Mouse (Mus musculus) lung, postnatal 4 days (tissue): ENCODE data around the gene Akt3.
A peak's percentile ranks its signal among the peaks of the same experiment; 100 is the strongest.

ENCODE experiments used
- DNase-seq, 2 experiments: peaks; one replicate each; pipeline ENCODE4 v3.0.0; 2021

Gene Akt3

DNA sequence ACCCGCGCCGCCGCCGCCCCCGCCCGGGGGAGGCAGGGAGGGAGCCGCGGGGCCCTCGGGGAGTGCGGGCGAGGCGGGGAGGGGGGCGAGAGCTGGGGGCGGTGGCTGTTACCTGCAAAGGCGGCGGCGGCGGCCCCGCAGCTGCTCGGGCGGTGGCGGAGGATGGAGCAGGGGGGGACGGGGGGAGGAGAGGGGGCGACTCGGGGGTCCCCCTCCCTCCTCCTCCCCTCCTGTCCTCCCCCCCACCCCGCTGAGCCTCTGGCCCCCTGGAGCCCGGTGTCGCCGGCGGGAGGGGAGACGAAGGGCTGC, at the start of gene Akt3:
Akt3 (minus strand) TSS at position 170 of the 309 bp plus-strand sequence.
- DNase-seq, result no peak

DNA sequence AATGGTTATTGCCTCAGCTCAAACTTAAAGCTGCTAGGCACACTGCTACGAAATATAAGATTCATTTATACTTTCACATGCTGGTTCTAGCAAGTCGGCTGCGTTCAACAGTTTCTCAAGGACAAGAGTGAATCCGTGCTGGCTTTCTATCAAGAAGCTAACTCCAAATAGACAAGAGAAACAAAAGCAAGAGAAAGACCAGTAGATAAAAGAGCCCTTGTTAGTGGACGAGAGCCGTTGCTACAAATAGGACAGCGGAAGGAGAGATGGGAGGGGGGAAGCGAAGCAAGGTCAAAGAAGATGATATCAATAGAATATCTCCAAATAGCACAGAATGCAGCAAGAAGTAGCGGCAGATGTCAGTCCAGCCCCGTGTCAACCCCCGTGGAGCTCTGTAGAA, 49.5 kb upstream of the Akt3 start:
- no peak for DNase-seq

DNA sequence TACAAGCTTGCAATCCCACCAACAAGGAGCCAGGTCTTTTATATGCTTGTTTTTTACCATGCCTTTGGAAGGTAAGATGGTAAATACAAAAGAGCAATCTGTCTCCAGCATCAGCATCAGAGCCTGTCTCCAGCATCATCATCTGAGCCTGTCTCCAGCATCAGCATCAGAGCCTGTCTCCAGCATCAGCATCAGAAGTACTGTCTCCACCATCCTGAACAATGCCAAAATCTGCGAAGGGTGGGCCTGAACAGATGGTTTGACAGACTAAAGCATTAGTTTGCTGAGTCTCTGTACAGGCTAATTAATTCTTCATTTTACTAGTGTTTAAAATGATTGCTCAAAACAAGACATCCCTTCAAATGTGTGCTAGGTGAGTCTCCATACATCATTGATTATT, 40.2 kb upstream of the Akt3 start:
- no peak for DNase-seq

DNA sequence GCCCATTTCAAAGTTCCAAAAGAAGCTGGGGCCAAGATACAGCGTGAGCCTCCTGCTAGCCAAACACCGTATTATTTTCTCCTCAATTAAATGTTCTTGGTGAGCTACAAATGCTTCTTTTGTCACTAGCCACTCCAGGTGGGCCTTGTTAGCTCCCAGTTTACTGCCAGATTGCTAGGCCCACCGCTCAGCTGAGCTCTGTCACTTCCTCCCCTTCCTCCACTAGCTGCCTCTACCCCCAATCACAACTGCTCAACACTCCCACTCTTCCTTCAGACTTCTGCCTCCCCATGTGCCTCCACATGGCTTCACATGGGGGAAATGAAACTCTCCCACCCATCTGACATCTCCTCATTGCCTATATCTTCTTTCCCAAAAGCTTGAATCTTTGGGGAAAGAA, 28.8 kb upstream of the Akt3 start:
- no peak for DNase-seq

DNA sequence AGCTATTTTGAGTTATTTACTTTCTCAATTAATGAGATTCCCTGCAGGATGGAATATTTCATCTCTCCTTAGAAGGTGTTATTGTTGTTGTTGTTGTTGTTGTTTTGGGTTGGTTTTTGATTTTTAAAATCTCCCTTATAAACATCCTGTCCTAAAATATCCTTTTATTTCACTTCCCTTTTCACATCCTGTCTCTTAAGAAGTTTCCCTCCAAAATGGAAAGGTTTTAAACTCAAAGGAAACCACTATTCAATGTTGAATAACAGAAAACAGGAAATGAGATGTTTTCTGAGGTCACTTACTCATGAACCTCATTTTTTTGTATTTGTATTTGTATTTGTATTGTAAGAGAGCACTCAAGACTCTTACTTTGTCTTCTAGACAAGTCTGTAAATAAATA, 23.9 kb upstream of the Akt3 start:
- DNase-seq, result no peak

DNA sequence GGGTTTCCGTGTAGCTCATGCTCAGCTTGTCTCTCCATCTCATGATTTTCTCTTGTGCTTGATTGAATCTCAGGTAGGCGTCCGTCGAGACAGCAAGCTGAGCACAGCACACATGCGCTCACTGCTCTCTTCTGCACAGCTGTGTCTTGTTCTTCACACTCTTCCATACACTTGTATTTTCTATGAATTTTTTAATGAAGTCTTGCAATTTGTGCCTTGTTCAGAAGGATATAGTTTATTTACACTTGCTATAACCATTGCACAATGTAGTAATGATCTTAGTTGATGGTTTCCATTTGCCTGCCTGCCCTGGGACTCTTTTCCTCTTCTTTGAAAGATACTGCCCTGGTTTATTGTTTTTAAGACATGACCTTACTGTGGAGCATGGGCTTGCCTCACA, 19.4 kb upstream of the Akt3 start:
- DNase-seq, result no peak

DNA sequence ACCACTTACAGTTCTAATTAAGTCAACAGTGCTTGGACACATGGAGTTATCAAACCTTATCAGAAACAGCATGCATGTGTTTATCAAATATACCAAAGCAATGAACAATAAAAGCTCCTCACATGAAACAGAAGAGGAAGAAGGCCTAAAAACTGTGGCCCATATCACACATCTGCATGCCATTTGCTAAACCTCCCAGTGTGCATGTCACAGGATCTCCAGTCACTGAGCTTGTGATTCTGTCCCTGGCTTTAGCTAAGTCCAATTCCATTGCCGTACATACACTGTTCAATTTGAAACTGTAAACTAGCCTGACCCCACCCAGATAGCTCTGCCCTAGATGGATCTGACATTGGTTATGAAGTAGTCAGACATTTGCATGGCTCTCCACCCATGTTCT, 9.6 kb upstream of the Akt3 start:
- DNase-seq, result no peak

DNA sequence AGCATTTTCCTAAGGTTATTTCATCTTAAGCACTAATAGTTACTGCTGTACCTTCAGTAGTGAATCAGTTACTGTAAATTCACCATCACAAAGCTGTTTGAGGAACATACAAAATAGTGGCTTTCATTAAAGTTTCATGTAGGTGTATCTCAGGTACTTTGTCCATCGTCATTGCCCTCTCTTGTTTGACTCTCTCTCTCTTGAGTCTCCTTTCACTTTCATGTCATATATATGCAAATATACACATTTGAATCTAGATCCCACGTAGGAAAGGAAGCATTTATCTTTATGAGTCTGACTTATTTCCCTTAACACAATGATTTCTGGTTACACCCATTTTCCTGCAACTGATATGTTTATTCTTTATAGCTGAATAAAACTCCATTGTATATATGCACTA, 4.9 kb upstream of the Akt3 start:
- no peak for DNase-seq

DNA sequence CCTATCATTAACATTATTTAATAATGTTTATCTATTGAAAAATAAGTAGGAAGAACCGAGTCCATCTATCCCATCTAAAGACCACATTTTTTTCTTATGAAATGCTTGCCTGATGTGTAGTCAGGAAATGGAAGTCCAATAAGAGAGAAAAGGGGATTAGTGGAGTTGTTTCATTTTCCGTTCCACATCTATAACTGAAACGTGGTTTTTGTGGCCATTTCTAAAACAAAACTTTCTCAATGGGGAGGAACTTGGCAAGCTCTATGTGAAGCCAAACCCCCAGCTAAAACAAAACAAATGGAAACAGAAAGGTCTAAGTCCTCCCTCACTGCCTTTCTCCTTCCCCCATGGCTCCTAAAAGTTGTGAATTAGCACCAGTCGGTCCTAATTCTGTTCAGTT, 2.8 kb upstream of the Akt3 start:
- no peak for DNase-seq

DNA sequence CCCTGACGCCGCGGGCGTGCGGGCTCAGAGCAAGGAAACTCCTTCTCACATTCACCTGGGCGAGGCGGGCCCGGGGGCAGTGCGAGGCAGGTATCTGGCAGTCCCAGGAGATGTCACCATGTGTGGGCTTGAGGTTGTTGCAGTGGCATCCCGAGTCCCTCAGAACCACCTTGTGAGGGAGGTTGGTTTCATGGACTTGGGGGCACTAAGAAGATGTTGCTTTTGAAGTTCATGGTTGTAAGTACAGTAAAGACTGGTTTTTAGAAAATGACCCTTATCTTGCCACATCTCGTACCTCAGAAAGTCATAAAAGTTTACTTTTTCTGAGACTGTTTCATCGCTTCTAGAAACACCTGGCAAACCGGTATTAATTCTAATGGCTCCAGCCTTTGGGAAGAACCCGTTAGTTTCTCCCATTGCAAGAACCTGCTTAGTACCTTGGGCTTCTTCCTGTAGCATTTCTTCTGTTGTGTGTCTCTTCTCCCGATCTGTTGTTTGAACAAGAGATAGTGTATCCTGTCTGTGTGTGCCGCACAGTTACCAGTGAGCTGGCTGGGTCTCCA, 1.1 kb upstream of the Akt3 start:
- DNase-seq, result no peak

DNA sequence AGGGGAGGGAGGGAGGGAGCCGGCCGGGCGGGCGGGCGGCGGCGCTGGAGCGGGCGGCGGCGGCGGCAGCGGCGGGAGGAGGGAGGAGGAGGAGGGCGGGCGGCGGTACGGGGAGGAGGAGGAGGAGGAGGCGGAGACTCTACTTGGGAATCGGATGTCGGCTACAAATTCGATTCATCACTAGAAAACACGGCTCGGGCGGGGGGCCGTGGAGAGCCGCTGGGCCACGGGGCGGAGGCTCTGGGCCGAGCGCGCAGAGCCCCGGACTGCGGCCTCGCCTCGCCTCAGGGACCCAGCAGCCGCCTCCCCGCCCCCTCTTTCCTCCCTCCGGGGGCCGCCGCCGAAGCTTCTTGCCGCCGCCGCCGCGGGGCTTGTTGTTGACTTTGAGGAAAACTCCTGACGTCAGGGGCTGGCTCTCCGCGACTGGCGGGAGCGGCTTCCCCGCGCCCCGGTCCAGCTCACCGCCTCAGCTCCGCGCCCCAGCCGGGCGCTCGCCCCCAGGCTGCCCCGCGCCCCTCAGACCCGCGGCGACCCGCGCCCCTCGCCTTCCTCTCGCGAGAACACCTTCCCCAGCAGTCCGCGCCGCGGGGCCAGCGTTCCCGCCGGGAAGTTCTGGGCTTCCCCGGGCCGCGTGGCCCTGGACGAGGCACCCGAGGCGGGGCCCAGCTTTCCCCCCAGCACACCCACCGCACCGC, 487 bp upstream of the Akt3 start:
- peak; percentile 85 to 91 for DNase-seq

DNA sequence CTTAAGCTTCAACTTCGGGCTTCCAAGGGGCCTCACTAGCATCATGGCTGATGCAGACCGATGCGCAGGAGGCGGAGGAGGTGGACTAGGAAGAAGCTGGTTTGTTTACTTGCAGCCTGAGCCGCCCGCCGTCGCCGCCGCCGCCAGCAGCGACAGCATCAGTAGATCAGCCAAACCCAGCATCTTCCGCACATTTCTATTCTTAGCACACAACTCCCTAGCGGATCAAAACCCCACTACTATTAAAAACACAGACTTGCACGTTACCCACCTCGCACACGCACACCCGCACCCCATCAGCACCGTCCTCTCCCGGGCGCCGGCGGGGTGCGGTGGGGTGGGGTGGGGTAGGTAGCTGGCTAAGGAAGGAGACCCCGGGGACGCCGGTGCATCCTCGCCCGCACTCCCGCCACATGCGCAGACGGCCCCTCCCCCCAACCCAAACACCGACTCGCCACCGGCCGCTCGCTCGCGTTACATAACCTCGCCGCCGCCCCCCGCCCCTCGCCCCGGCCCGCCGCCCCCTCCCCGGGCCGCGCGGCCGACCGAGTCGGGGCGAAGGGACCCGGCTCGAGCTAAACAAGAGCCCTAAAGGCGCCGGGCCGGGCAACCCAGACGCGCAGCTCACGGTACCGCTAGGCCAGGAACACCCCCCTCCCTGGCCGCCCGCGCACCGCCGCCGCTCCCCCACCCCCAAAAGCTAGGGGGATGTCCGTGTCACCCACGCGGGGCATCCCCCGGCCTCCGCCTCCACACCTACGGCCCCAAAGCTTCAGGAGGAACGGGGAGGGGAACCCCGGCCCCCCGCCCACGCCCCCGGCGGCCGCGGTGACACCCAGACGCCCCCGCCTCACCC, 597 bp downstream of the Akt3 start:
- peak; percentile 70 to 79 for DNase-seq

DNA sequence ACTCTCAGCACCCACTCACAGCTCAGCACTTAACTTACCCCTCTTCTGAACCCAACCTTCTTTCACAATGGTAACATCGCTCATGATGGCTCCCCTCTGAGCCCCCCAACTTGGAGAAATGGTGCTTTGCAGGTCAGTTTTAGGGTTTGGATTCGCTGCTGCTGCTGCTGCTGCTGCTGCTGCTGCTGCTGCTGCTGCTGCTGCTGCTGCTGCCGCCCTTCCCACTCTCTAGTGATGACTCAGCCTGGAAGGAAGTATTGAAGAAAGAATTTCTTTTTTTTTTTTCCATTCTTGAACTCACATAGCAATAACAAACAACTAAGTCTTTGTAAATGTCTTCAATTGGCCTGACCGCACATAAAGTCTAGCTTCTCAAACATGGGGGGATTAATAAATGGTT, 9.4 kb downstream of the Akt3 start:
- DNase-seq, result peak in 1 of 2 experiments; percentile 25

DNA sequence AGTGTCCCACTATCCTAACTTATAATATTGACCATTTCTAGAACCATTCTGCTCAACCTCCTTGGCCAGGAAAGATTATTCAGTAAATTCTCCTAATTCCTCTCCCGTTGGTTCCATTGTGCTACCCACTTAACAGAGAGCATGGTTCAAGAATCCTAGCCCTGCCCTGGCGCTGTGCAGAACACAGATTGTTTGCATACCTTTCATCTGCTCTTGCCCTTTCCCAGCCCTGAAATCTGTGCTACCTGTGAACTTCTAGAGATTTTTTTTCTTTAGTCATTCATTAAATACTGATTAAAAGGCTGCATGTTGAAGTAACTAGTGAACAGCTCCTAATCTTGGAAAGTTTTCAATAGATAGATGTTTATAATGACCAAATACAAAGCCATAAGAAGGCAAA, 19.6 kb downstream of the Akt3 start:
- no peak for DNase-seq

DNA sequence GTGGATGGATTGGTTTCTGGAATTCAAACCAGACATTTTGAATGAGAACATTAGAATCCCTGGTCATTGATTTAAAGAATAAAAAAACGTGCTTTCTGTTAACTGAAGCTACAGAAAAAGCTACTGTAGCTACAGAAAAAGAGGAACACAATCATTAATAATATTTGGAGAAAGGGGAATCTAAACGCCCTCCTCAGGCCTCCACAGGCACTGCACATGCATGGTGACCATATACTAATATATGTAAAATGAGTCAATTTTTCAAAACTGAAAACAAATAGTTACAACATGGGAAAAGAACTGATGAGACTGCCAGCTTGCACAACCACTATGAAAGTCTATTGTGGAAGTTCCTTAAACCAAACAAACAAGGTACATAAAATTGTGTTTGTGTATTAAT, 21.3 kb downstream of the Akt3 start:
- DNase-seq, result no peak

DNA sequence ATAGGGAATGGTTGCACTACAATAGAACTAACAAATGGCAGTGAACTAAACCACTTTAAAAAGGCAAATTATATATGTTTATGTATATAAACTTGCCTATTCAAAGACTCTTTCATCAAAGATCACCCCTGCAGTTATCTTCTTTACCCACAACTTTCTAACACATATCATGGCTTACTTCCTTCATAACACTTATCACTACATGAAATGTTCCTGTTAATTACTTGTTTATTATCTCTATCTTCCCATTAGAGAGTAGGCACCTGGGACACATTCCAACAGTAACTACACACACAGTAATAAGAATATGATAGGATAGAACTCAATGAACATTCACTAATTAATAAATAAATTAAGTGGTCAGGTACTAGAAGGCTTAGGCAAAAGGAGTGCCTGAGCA, 21.8 kb downstream of the Akt3 start:
- DNase-seq, result no peak

DNA sequence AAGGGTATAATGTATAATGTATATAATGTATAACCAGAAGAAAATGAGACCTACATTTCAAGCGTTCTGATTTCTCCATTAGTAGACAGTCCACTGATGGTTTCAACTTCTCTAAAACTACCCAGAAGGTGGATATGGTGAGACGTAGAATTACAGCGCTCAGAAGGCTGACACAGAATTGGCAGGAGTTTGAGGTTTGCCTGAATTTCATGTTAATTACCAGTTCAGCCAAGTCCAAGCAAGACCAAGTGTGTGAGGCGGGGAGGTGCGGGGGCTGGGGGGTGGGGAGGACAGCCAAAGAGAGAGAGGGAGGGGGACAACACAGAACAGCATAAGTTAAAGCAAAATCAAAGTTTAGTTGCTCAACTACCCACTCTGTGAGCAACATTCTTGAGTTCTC, 23.5 kb downstream of the Akt3 start:
- DNase-seq, result no peak

DNA sequence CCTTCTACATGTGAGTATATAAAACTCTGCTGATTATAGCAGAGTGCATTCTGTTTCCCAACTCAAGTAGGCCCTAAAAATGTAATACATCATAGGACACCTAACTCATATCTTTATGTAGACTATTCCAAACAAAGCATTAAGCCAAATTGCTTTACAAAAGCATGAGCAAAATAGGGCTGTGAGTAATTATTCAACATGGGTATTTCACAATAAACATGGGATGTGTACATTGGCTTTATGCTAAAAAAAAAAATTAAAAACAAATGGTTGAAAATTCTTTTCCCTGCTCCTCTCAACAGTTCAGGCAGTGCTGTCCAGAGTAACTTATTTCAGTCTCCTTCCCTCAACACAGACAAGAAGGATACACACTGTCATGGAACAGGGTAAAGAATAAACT, 26.9 kb downstream of the Akt3 start:
- DNase-seq, result no peak

DNA sequence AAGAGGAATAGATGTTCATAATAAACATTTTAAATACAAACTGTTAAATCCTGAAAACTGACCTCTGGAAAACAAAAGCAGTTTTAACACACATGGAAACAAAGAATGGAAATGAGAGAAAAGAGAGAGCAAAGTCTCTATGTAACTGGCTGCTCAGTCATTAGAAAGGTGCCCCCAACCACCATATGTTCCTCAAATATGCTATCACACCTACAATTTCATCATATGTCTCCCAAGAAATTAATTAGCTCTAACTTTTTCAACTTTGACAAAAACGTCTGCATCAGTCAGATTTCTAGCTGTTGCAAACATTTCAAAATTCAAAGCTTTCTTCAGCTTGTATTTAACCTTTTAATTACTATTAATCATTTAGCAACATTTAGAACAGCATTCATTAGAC, 59.0 kb downstream of the Akt3 start:
- DNase-seq, result no peak

DNA sequence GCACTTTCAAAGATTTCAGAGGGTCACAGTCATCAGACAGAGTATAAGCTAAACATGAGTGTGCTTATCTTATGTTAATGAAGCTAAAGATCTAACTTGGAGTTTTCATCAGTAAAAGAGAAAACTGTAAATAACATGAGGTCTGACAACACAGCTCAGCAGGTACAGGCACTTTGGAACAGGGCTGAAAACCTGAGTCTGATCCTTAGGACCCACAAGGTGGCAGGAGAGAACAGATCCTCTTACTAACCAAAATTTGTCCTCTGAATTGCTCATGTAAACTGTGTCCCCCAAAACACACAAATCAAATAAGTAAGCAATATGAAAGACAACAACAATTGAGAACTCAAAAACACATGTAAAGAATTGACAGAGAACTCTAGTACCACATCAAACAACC, 62.8 kb downstream of the Akt3 start:
- no peak for DNase-seq

DNA sequence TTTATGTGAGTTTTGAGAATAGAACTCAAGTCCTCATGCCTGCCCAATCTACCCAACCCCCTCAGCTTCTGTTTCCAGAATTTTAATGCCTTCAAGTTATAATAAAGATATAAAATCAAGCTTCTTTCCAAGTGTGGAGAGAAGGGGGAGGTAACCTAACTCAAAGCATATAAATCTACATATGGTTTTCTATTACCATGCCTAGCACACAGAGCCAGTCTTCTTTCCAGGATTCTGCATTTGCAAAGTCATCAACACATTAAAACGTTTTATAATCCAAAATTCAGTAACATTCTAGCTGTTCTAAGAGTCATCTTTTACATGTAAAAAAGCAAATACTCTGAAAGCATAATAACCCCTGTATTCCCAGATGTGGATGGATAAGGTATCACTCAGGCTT, 63.7 kb downstream of the Akt3 start:
- no peak for DNase-seq

DNA sequence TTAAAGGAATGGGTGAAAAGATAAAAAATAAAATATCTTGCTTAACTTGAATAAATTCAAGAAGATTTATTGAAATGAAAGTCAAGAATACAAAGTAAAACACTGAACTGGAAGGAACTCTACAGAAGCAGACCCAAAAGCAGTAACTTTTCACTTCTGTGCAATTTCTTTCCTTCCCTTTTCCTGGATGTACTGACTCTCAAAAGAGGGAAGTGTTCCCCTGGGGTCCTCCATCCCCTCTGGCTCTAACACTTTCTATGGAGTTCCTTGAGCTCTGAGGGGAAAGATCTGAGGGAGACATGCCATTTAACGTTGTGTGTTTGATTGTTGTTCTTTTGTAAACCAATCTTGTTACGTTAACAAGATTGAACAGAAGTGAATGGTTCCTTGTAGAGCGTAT, 66.4 kb downstream of the Akt3 start:
- no peak for DNase-seq

DNA sequence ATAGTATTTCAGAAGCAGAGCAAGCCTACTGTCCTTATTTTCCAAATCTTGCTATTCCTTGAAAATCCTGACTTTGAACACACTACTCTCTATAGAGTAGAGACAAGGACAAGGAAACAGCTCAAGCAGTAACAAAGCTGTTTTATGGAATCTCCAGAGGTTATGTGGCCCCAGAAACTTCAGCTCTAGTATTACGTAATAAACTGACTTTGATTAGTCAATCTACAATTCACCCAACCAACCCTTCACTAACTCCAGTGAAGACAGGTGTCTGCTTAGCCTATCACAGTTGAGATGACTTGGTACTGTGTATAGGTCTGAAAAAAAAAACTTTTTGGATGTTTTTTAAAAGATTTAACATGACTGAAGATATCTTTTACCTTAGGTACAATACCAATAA, 67.6 kb downstream of the Akt3 start:
- no peak for DNase-seq

DNA sequence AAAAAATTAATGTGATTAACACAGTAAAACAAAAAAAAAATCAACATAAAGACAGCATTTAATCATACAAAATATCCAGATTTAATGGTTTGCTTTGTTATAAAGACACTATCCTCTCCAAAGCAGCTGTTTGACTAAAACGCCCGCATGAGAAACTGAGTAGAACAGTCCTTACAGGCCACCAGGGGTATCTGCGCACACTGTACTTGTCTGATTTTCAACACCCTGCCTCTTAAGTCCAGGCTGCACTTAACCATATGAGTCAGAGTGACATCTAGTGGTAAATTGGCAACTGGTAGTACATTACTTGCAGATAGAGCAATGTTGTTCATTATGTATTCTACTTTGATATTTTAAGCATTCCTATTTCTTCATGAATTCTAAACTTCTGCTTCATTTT, 69.3 kb downstream of the Akt3 start:
- DNase-seq, result peak in 1 of 2 experiments; percentile 43

DNA sequence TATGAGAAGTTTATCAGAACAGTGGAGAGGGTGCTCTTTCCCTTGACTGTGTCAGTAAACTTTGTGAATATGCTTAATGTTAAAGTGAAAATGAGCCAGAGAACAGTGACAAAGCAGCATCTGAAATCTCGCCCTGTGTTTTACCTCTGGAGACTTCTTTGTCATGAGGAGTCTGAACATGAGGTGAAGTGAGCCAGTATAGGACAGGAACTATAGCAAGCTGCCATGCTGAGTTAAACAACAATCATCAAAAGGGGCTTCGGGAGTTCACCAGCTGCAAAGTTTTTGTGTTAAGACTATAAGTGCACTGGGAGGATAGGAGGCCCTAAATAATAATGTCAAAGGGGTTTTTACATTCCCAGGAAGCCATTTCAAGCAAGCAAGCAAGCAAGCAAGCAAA, 71.3 kb downstream of the Akt3 start:
- DNase-seq, result no peak
